ENCODE assay signal across 9 mouse cellular contexts in genomic region chr11:6465122-6465521, GRCm38 (mm10). TPM values are rescaled to one million over a fixed set of nuclear protein-coding genes. Genes with fewer than 3 reads are reported as not detected.
DNase-seq lines count a peak whose midpoint lies in the region; ATAC-seq lines count a peak whose summit lies in the region.
"Had no signal": no experiment of that assay in that cellular context is flagged by ENCODE, and none has a peak within 500 bp of the region (broad histone marks: within the 10 kb centered on the region; RNA-seq: fewer than 3 reads in every experiment).

No protein-coding gene starts in this region.

- peaks cover 5% of the 10 kb centered on the region; the same call in 1 of the 2 replicates for H3K4me1 ChIP-seq in heart, embryonic 12.5 days (replicated peaks)
- peaks cover 7% of the 10 kb centered on the region for H3K4me1 ChIP-seq in embryonic facial prominence, embryonic 14.5 days (ENCODE audit: control insufficient read depth, insufficient read depth, low read length)
- peaks cover 25% of the 10 kb centered on the region for H3K4me1 ChIP-seq in hindbrain, embryonic 13.5 days (replicated peaks)

- no peak for ATAC-seq in heart, embryonic 12.5 days (ENCODE audit: insufficient number of reproducible peaks, low FRiP score)
- ATAC-seq in embryonic facial prominence, embryonic 14.5 days (ENCODE audit: low read depth) = peak; percentile 57; the same call in 1 of the 2 replicates
- ATAC-seq in hindbrain, embryonic 13.5 days (ENCODE audit: low FRiP score) = peak; percentile 43; the same call in 1 of the 2 replicates
- ATAC-seq in megakaryocyte-erythroid progenitor cell, adult 5-6 weeks (replicated peaks; ENCODE audit: low FRiP score, low TSS enrichment, poor library complexity, severe bottlenecking) = peak; percentile 81

- intact Hi-C loops in left cerebral cortex, postnatal 14 days (cut with DNase I) = no loop called here

- H3K9ac ChIP-seq in heart, embryonic 12.5 days = no peak overlapping the region
- H3K9ac ChIP-seq in embryonic facial prominence, embryonic 14.5 days (ENCODE audit: low read depth, low read length) = no peak overlapping the region
- H3K9ac ChIP-seq in hindbrain, embryonic 13.5 days = no peak overlapping the region

- no peak overlapping the region for H3K4me2 ChIP-seq in heart, embryonic 12.5 days
- H3K4me2 ChIP-seq in embryonic facial prominence, embryonic 14.5 days (ENCODE audit: low read depth, low read length) = no peak overlapping the region
- no peak overlapping the region for H3K4me2 ChIP-seq in hindbrain, embryonic 13.5 days

- no peaks in the 10 kb centered on the region for H3K9me3 ChIP-seq in heart, embryonic 12.5 days (replicated peaks)
- H3K9me3 ChIP-seq in embryonic facial prominence, embryonic 14.5 days (ENCODE audit: control insufficient read depth, low read length) = no peaks in the 10 kb centered on the region
- H3K9me3 ChIP-seq in hindbrain, embryonic 13.5 days = no peaks in the 10 kb centered on the region
- H3K9me3 ChIP-seq: G1E had no signal

- H3K4me3 ChIP-seq in heart, embryonic 12.5 days = no peak overlapping the region
- H3K4me3 ChIP-seq in embryonic facial prominence, embryonic 14.5 days (ENCODE audit: low read depth, low read length) = no peak overlapping the region
- no peak overlapping the region for H3K4me3 ChIP-seq in hindbrain, embryonic 13.5 days

- 24% methylated on average over 4 of the region's 4 CpGs for WGBS in heart, embryonic 12.5 days
- WGBS in embryonic facial prominence, embryonic 14.5 days = 33% methylated on average over 4 of the region's 4 CpGs
- WGBS in hindbrain, embryonic 13.5 days = 35% methylated on average over 4 of the region's 4 CpGs

- no peak overlapping the region for H3K27ac ChIP-seq in heart, embryonic 12.5 days (ENCODE audit: poor library complexity, severe bottlenecking)
- no peak overlapping the region for H3K27ac ChIP-seq in embryonic facial prominence, embryonic 14.5 days (replicated peaks; ENCODE audit: low read depth, low read length)
- H3K27ac ChIP-seq in hindbrain, embryonic 13.5 days = no peak overlapping the region

- H3K27me3 ChIP-seq in heart, embryonic 12.5 days (replicated peaks) = no peaks in the 10 kb centered on the region
- no peaks in the 10 kb centered on the region for H3K27me3 ChIP-seq in embryonic facial prominence, embryonic 14.5 days (replicated peaks; ENCODE audit: control insufficient read depth, insufficient read depth, low read length)
- no peaks in the 10 kb centered on the region for H3K27me3 ChIP-seq in hindbrain, embryonic 13.5 days

- H3K36me3 ChIP-seq in heart, embryonic 12.5 days = peaks cover 24% of the 10 kb centered on the region
- peaks cover 24% of the 10 kb centered on the region for H3K36me3 ChIP-seq in embryonic facial prominence, embryonic 14.5 days (ENCODE audit: control insufficient read depth, insufficient read depth, low read length)
- peaks cover 29% of the 10 kb centered on the region for H3K36me3 ChIP-seq in hindbrain, embryonic 13.5 days

- DNase-seq in heart, adult 11 months = peak; percentile 83
- peak; percentile 55 to 70 for DNase-seq in adrenal gland, postnatal 36 days
- peak; percentile 90 for DNase-seq in embryonic facial prominence, embryonic 14.5 days (ENCODE audit: low spot score)
- peak; percentile 76 to 80 for DNase-seq in left cerebral cortex, postnatal 14 days (ENCODE audit: low spot score in 2 of 2)
- peak; percentile 31 to 32 for DNase-seq in right cerebral cortex, postnatal 36 days (ENCODE audit: low spot score in 2 of 2)

RNA-seq across cellular contexts. Expression of gene Purb, which starts 10.6 kb away (rescaled TPM):
- 29.8 and 32.6 TPM in 2 replicates for polyA plus RNA-seq in heart, embryonic 12.5 days (2016; fragmentation: Nextera tagmentation; extraction: Ambion mirVana)
- total RNA-seq in adrenal gland, postnatal 36 days (2021) = 10 to 100 TPM; 72.5 to 82.2 TPM
- 28.8 and 29.2 TPM in 2 replicates for polyA plus RNA-seq in embryonic facial prominence, embryonic 14.5 days (2014; fragmentation: Nextera tagmentation; extraction: Ambion mirVana)
- 12.6 and 13.0 TPM in 2 replicates for polyA plus RNA-seq in hindbrain, embryonic 13.5 days (2015; fragmentation: Nextera tagmentation; extraction: Ambion mirVana)
- 100 to 1,000 TPM; 300 to 303 TPM for total RNA-seq in left cerebral cortex, postnatal 14 days (2021)
- total RNA-seq in megakaryocyte-erythroid progenitor cell, adult 5-6 weeks (2014; fragmentation: Nextera tagmentation) = 43.7 and 49.9 TPM in 2 replicates
- total RNA-seq in megakaryocyte-erythroid progenitor cell, adult 5-6 weeks (2017) = 60.5 and 70.9 TPM in 2 replicates

RNA-seq across cellular contexts. Expression of gene H2afv, which starts 20.9 kb away (rescaled TPM):
- 306 TPM in 2 replicates for polyA plus RNA-seq in heart, embryonic 12.5 days (2016; fragmentation: Nextera tagmentation; extraction: Ambion mirVana)
- total RNA-seq in adrenal gland, postnatal 36 days (2021) = 10 to 100 TPM; 64.9 to 68.8 TPM
- 428 and 463 TPM in 2 replicates for polyA plus RNA-seq in embryonic facial prominence, embryonic 14.5 days (2014; fragmentation: Nextera tagmentation; extraction: Ambion mirVana)
- 381 and 387 TPM in 2 replicates for polyA plus RNA-seq in hindbrain, embryonic 13.5 days (2015; fragmentation: Nextera tagmentation; extraction: Ambion mirVana)
- 10 to 100 TPM; 29.5 to 34.4 TPM for total RNA-seq in left cerebral cortex, postnatal 14 days (2021)
- total RNA-seq in megakaryocyte-erythroid progenitor cell, adult 5-6 weeks (2014; fragmentation: Nextera tagmentation) = 144 and 178 TPM in 2 replicates
- 85.9 and 103 TPM in 2 replicates for total RNA-seq in megakaryocyte-erythroid progenitor cell, adult 5-6 weeks (2017)

RNA-seq across cellular contexts. Expression of gene Ppia, which starts 49.9 kb away (rescaled TPM):
- polyA plus RNA-seq in heart, embryonic 12.5 days (2016; fragmentation: Nextera tagmentation; extraction: Ambion mirVana) = 4,539 and 4,606 TPM in 2 replicates
- total RNA-seq in adrenal gland, postnatal 36 days (2021) = 1,000 to 10,000 TPM; 1,935 TPM
- polyA plus RNA-seq in embryonic facial prominence, embryonic 14.5 days (2014; fragmentation: Nextera tagmentation; extraction: Ambion mirVana) = 4,672 and 4,857 TPM in 2 replicates
- polyA plus RNA-seq in hindbrain, embryonic 13.5 days (2015; fragmentation: Nextera tagmentation; extraction: Ambion mirVana) = 3,979 and 4,017 TPM in 2 replicates
- total RNA-seq in left cerebral cortex, postnatal 14 days (2021) = 1,000 to 10,000 TPM; 2,019 to 2,143 TPM
- 3,823 and 4,304 TPM in 2 replicates for total RNA-seq in megakaryocyte-erythroid progenitor cell, adult 5-6 weeks (2014; fragmentation: Nextera tagmentation)
- 1,965 and 1,971 TPM in 2 replicates for total RNA-seq in megakaryocyte-erythroid progenitor cell, adult 5-6 weeks (2017)

RNA-seq across cellular contexts. Expression of gene Myo1g, which starts 55.6 kb away (rescaled TPM):
- 0.23 and 0.60 TPM in 2 replicates for polyA plus RNA-seq in heart, embryonic 12.5 days (2016; fragmentation: Nextera tagmentation; extraction: Ambion mirVana)
- total RNA-seq in adrenal gland, postnatal 36 days (2021) = 1 to 10 TPM; 2.0 to 2.3 TPM
- polyA plus RNA-seq in embryonic facial prominence, embryonic 14.5 days (2014; fragmentation: Nextera tagmentation; extraction: Ambion mirVana) = 2.1 and 2.4 TPM in 2 replicates
- 0.42 and 0.48 TPM in 2 replicates for polyA plus RNA-seq in hindbrain, embryonic 13.5 days (2015; fragmentation: Nextera tagmentation; extraction: Ambion mirVana)
- total RNA-seq in left cerebral cortex, postnatal 14 days (2021) = under 1 TPM; 0.40 to 0.68 TPM
- 7.3 and 16.1 TPM in 2 replicates for total RNA-seq in megakaryocyte-erythroid progenitor cell, adult 5-6 weeks (2014; fragmentation: Nextera tagmentation)
- 5.4 and 8.6 TPM in 2 replicates for total RNA-seq in megakaryocyte-erythroid progenitor cell, adult 5-6 weeks (2017)

Comparison
In these comparisons a context has a peak if more than half of its experiments do, and no peak if none do; other contexts are left out.
1. DNase-seq: peak in every context shown above with its lines; median percentile 90 in embryonic facial prominence, embryonic 14.5 days; 83 in heart, adult 11 months; 78 in left cerebral cortex, postnatal 14 days; 62 in adrenal gland, postnatal 36 days; 32 in right cerebral cortex, postnatal 36 days.